Mouse (Mus musculus): ENCODE measurements around the gene Zfp719. TPM values are rescaled to one million over a fixed set of nuclear protein-coding genes. Genes with fewer than 3 reads are reported as not detected.

Gene Zfp719
- total and polyA plus RNA-seq, 3 experiments = 3.5 to 9.8 (median 5.8) TPM

DNA sequence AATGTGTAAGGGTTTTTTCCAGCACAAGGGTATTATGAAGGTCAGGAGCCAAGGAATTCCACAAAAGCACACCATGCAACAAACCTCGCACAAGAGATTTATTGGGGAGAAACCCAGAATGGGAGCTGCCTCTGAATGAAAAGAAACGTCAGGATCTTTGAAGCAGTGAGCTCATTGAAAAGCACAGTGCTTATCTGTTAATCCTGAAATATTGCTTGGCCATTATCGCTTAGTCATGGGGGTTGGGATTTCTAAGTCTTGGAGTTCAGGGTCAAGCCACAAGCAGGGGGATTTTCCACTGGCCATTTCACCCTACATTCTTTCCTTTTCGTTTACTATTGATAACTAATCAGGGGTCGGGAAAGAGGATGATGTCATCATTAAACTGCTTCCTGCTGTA is 22.5 kb downstream of the Zfp719 start:
- H3K9me3 ChIP-seq (replicated peaks; ENCODE audit: low read length) = no peaks in the 10 kb centered on the region
- no peaks in the 10 kb centered on the region for H3K27me3 ChIP-seq (replicated peaks)
- no peaks in the 10 kb centered on the region for H3K79me2 ChIP-seq (replicated peaks; ENCODE audit: control insufficient read depth, extremely low read depth, insufficient read depth, poor library complexity, severe bottlenecking)
- H3K4me1 ChIP-seq (ENCODE audit: control insufficient read depth in 1 of 2, insufficient read depth in 2 of 2) = no peaks in the 10 kb centered on the region
- H3K4me2 ChIP-seq (ENCODE audit: insufficient read depth, low read depth, poor library complexity, severe bottlenecking) = no peak overlapping the region
- H3K9ac ChIP-seq (ENCODE audit: insufficient read depth, low read depth) = no peak overlapping the region
- H3K4me3 ChIP-seq (replicated peaks in 1 of 3; ENCODE audit: low read depth in 2 of 3, low read length in 2 of 3, poor library complexity in 1 of 3) = no peak overlapping the region
- dilution Hi-C loops (cut with MboI; ENCODE audit: extremely low pct_ligation_motif_present, extremely low pct_unique_long_range_greater_than_20kb, low sequenced_read_pairs) (no loop called here), in situ Hi-C loops (cut with MboI; ENCODE audit: low pct_ligation_motif_present, low pct_unique_long_range_greater_than_20kb, low sequenced_read_pairs) (no loop called here)
- TF ChIP-seq BHLHE40 (IDR thresholded peaks at IDR 0.05; ENCODE audit: low read depth, low read length) (no peak), PAX5 (IDR thresholded peaks at IDR 0.05; ENCODE audit: low read length) (no peak)
- H3K27ac ChIP-seq (ENCODE audit: insufficient read depth, low read depth) = no peak overlapping the region
- H3K36me3 ChIP-seq (replicated peaks in 1 of 2; ENCODE audit: control insufficient read depth in 1 of 2, insufficient read depth in 1 of 2, low read length in 1 of 2) = no peaks in the 10 kb centered on the region
- no peak for DNase-seq (ENCODE audit: extremely low read depth)

DNA sequence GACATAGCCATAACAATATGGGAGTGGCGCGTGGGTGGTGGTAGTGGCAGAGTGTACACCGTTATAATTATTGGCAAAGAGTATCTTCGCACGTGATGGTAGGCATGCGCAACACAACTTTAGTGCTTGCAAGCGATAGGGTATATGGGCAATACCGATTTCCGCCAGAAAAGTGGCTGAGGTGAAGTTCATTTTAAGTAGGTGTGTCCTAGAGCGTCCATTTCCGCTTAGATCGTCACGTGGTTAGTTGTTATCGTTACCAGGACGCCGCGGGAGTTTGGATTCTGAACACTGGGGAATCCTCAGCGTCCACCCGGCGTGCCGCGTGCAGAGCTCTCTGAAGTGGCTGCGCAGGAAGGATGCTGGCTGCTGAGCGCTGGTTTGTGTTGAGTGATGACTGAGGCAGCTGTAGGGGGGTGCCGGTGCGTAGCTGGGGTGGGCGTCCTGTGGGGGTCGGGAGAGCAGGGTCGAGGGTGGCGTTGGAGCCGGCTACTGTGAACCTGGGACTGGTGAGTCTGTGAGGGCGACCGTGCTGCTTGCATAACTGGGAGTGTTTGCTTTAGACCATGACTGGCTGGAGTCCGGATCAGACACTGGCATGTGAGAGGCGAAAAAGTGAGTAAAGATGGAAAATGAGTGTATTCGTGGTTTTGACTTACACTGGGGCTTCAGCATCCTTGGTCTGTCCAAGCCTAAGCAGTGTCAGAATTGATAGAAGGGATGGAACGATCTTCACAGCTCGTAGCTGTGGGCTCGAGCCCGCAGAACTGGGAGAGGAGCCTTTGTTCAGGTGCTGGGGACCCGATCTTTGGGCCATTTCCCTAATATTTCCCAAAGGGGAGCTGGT is 27.7 kb downstream of the Zfp719 start, which contains the start of gene Zfp819:
Gene Zfp819, plus strand, starts transcription at position 274 of the 847 bp plus-strand sequence.
- Histone ChIP-seq H3K9me3 (replicated peaks; ENCODE audit: low read length) (no peaks in the 10 kb centered on the region), H3K4me1 (ENCODE audit: control insufficient read depth in 1 of 2, insufficient read depth in 2 of 2) (no peaks in the 10 kb centered on the region), H3K4me2 (ENCODE audit: insufficient read depth, low read depth, poor library complexity, severe bottlenecking) (no peak within 1 kb of the TSS), H3K27me3 (replicated peaks) (no peaks in the 10 kb centered on the region), H3K79me2 (replicated peaks; ENCODE audit: control insufficient read depth, extremely low read depth, insufficient read depth, poor library complexity, severe bottlenecking) (no peaks in the 10 kb centered on the region), H3K9ac (ENCODE audit: insufficient read depth, low read depth) (no peak within 1 kb of the TSS), H3K27ac (ENCODE audit: insufficient read depth, low read depth) (no peak within 1 kb of the TSS), H3K4me3 (replicated peaks in 1 of 3; ENCODE audit: low read depth in 2 of 3, low read length in 2 of 3, poor library complexity in 1 of 3) (no peak within 1 kb of the TSS), H3K36me3 (replicated peaks in 1 of 2; ENCODE audit: control insufficient read depth in 1 of 2, insufficient read depth in 1 of 2, low read length in 1 of 2) (no peaks in the 10 kb centered on the region)
- dilution Hi-C loops (cut with MboI; ENCODE audit: extremely low pct_ligation_motif_present, extremely low pct_unique_long_range_greater_than_20kb, low sequenced_read_pairs) (no loop called here), in situ Hi-C loops (cut with MboI; ENCODE audit: low pct_ligation_motif_present, low pct_unique_long_range_greater_than_20kb, low sequenced_read_pairs) (no loop called here)
- no peak for DNase-seq (ENCODE audit: extremely low read depth)
- TF ChIP-seq IRF4 (IDR thresholded peaks at IDR 0.05; ENCODE audit: low read depth, low read length) (no peak), ZNF384 (IDR thresholded peaks at IDR 0.05; ENCODE audit: low read depth, low read length) (no peak), RAD21 (IDR thresholded peaks at IDR 0.05; ENCODE audit: low read depth, low read length) (no peak), RCOR1 (conservative IDR thresholded peaks at IDR 0.05; ENCODE audit: low read depth, low read length) (no peak), HCFC1 (IDR thresholded peaks at IDR 0.05; ENCODE audit: low read depth, low read length) (no peak), UBTF (IDR thresholded peaks at IDR 0.05; ENCODE audit: low read depth, low read length) (no peak), USF2 (conservative IDR thresholded peaks at IDR 0.05; ENCODE audit: low read depth, low read length) (no peak)

GRCm38 (mm10) chr7:43607743-43608287 is 28.4 kb downstream of the Zfp719 start:
- Histone ChIP-seq H3K36me3 (replicated peaks in 1 of 2; ENCODE audit: control insufficient read depth in 1 of 2, insufficient read depth in 1 of 2, low read length in 1 of 2) (no peaks in the 10 kb centered on the region), H3K9me3 (replicated peaks; ENCODE audit: low read length) (no peaks in the 10 kb centered on the region), H3K4me3 (replicated peaks in 1 of 3; ENCODE audit: low read depth in 2 of 3, low read length in 2 of 3, poor library complexity in 1 of 3) (no peak overlapping the region), H3K9ac (ENCODE audit: insufficient read depth, low read depth) (no peak overlapping the region), H3K27ac (ENCODE audit: insufficient read depth, low read depth) (no peak overlapping the region), H3K4me1 (ENCODE audit: control insufficient read depth in 1 of 2, insufficient read depth in 2 of 2) (no peaks in the 10 kb centered on the region), H3K79me2 (replicated peaks; ENCODE audit: control insufficient read depth, extremely low read depth, insufficient read depth, poor library complexity, severe bottlenecking) (no peaks in the 10 kb centered on the region), H3K27me3 (replicated peaks) (no peaks in the 10 kb centered on the region), H3K4me2 (ENCODE audit: insufficient read depth, low read depth, poor library complexity, severe bottlenecking) (no peak overlapping the region)
- no peak for DNase-seq (ENCODE audit: extremely low read depth)
- TF ChIP-seq JUN (IDR thresholded peaks at IDR 0.05; ENCODE audit: insufficient read depth, low read depth, low read length) (no peak), RAD21 (IDR thresholded peaks at IDR 0.05; ENCODE audit: low read depth, low read length) (no peak), CTCF (conservative IDR thresholded peaks at IDR 0.05 in 1 of 2, IDR thresholded peaks at IDR 0.05 in 1 of 2; ENCODE audit: low read depth in 2 of 2, low read length in 2 of 2) (no peak), E2F4 (IDR thresholded peaks at IDR 0.05; ENCODE audit: insufficient replicate concordance, low read depth, low read length) (no peak), TCF12 (IDR thresholded peaks at IDR 0.05; ENCODE audit: low read depth, low read length) (no peak), IRF4 (IDR thresholded peaks at IDR 0.05; ENCODE audit: low read depth, low read length) (no peak), PAX5 (IDR thresholded peaks at IDR 0.05; ENCODE audit: low read length) (no peak), USF2 (conservative IDR thresholded peaks at IDR 0.05; ENCODE audit: low read depth, low read length) (no peak), GABPA (IDR thresholded peaks at IDR 0.05; ENCODE audit: insufficient replicate concordance, low read depth, low read length) (no peak), MAX (IDR thresholded peaks at IDR 0.05; ENCODE audit: low read length) (no peak), MXI1 (IDR thresholded peaks at IDR 0.05; ENCODE audit: low read depth, low read length) (no peak), ELF1 (IDR thresholded peaks at IDR 0.05; ENCODE audit: low read depth, low read length) (no peak), MAZ (IDR thresholded peaks at IDR 0.05; ENCODE audit: low read depth, low read length) (no peak), HCFC1 (IDR thresholded peaks at IDR 0.05; ENCODE audit: low read depth, low read length) (no peak), KAT2A (IDR thresholded peaks at IDR 0.05; ENCODE audit: insufficient replicate concordance, low read length) (no peak), SMC3 (IDR thresholded peaks at IDR 0.05; ENCODE audit: low read depth, low read length) (no peak), BHLHE40 (IDR thresholded peaks at IDR 0.05; ENCODE audit: low read depth, low read length) (no peak), CHD1 (IDR thresholded peaks at IDR 0.05; ENCODE audit: low read depth, low read length) (no peak), ZNF384 (IDR thresholded peaks at IDR 0.05; ENCODE audit: low read depth, low read length) (no peak), UBTF (IDR thresholded peaks at IDR 0.05; ENCODE audit: low read depth, low read length) (no peak)
- dilution Hi-C loops (cut with MboI; ENCODE audit: extremely low pct_ligation_motif_present, extremely low pct_unique_long_range_greater_than_20kb, low sequenced_read_pairs) (no loop called here), in situ Hi-C loops (cut with MboI; ENCODE audit: low pct_ligation_motif_present, low pct_unique_long_range_greater_than_20kb, low sequenced_read_pairs) (no loop called here)

Measured in CH12.LX (cell line).